Mouse (Mus musculus): ENCODE data around the gene Mapk10. TPM values are rescaled to one million over a fixed set of nuclear protein-coding genes. Genes with fewer than 3 reads are reported as not detected.

Mapk10 gene
- polyA plus RNA-seq, 1 experiment: 0.42 TPM

- WGBS: 84% methylated on average over 2 of the region's 2 CpGs
- no peak for DNase-seq (ENCODE audit: low read depth, low spot score)
Measured at GRCm38 (mm10) chr5:103085844-103086243, 125.3 kb downstream of the Mapk10 start.

- 65% methylated on average over 8 of the region's 8 CpGs for WGBS
- DNase-seq (ENCODE audit: low read depth, low spot score): no peak
Measured at GRCm38 (mm10) chr5:103075451-103075850, 135.7 kb downstream of the Mapk10 start.

GRCm38 (mm10) chr5:103072200-103072825, 138.8 kb downstream of the Mapk10 start:
- DNase-seq (ENCODE audit: low read depth, low spot score): no peak
- WGBS: 79% methylated on average over 6 of the region's 6 CpGs

GRCm38 (mm10) chr5:103071006-103071612, 140.0 kb downstream of the Mapk10 start:
- DNase-seq (ENCODE audit: low read depth, low spot score): no peak
- 80% methylated on average over 17 of the region's 17 CpGs for WGBS

GRCm38 (mm10) chr5:103050319-103050916, 160.7 kb downstream of the Mapk10 start:
- no peak for DNase-seq (ENCODE audit: low read depth, low spot score)
- 70% methylated on average over 8 of the region's 8 CpGs for WGBS

GRCm38 (mm10) chr5:103048011-103048410, 163.1 kb downstream of the Mapk10 start:
- no peak for DNase-seq (ENCODE audit: low read depth, low spot score)
- WGBS: 75% methylated on average over 4 of the region's 4 CpGs

GRCm38 (mm10) chr5:103037752-103038151, 173.4 kb downstream of the Mapk10 start:
- DNase-seq (ENCODE audit: low read depth, low spot score): no peak
- 59% methylated on average over 3 of the region's 3 CpGs for WGBS

- DNase-seq (ENCODE audit: low read depth, low spot score): no peak
- WGBS: 62% methylated on average over 13 of the region's 13 CpGs
Measured at GRCm38 (mm10) chr5:103028940-103029621, 182.1 kb downstream of the Mapk10 start.

GRCm38 (mm10) chr5:103022504-103023172, 188.5 kb downstream of the Mapk10 start:
- no peak for DNase-seq (ENCODE audit: low read depth, low spot score)
- WGBS: 62% methylated on average over 7 of the region's 7 CpGs

GRCm38 (mm10) chr5:103021479-103021878, 189.7 kb downstream of the Mapk10 start:
- no peak for DNase-seq (ENCODE audit: low read depth, low spot score)
- WGBS: 81% methylated on average over 8 of the region's 8 CpGs

- no peak for DNase-seq (ENCODE audit: low read depth, low spot score)
- 56% methylated on average over 3 of the region's 3 CpGs for WGBS
Measured at GRCm38 (mm10) chr5:103020954-103021353, 190.2 kb downstream of the Mapk10 start.

- no peak for DNase-seq (ENCODE audit: low read depth, low spot score)
- 85% methylated on average over 5 of the region's 5 CpGs for WGBS
Measured at GRCm38 (mm10) chr5:103020127-103020526, 191.0 kb downstream of the Mapk10 start.

- 75% methylated on average over 7 of the region's 7 CpGs for WGBS
- no peak for DNase-seq (ENCODE audit: low read depth, low spot score)
Measured at GRCm38 (mm10) chr5:103017637-103018036, 193.5 kb downstream of the Mapk10 start.

GRCm38 (mm10) chr5:103014309-103014708, 196.8 kb downstream of the Mapk10 start:
- 84% methylated on average over 4 of the region's 4 CpGs for WGBS
- no peak for DNase-seq (ENCODE audit: low read depth, low spot score)

- 82% methylated on average over 4 of the region's 4 CpGs for WGBS
- DNase-seq (ENCODE audit: low read depth, low spot score): no peak
Measured at GRCm38 (mm10) chr5:103008894-103009293, 202.2 kb downstream of the Mapk10 start.

- DNase-seq (ENCODE audit: low read depth, low spot score): no peak
- WGBS: 54% methylated on average over 7 of the region's 7 CpGs
Measured at GRCm38 (mm10) chr5:103002116-103002515, 209.0 kb downstream of the Mapk10 start.

GRCm38 (mm10) chr5:103000572-103000971, 210.6 kb downstream of the Mapk10 start:
- WGBS: 89% methylated on average over 6 of the region's 6 CpGs
- no peak for DNase-seq (ENCODE audit: low read depth, low spot score)

GRCm38 (mm10) chr5:102998524-102998923, 212.6 kb downstream of the Mapk10 start:
- no peak for DNase-seq (ENCODE audit: low read depth, low spot score)
- WGBS: 84% methylated on average over 7 of the region's 7 CpGs

GRCm38 (mm10) chr5:102997907-102998306, 213.2 kb downstream of the Mapk10 start:
- 89% methylated on average over 11 of the region's 11 CpGs for WGBS

GRCm38 (mm10) chr5:102996331-102996730, 214.8 kb downstream of the Mapk10 start:
- WGBS: 84% methylated on average over 7 of the region's 7 CpGs

More at GRCm38 (mm10) chr5:102997907-102998306, 213.2 kb downstream of the Mapk10 start:
- DNase-seq (ENCODE audit: low read depth, low spot score): no peak

More at GRCm38 (mm10) chr5:102996331-102996730, 214.8 kb downstream of the Mapk10 start:
- DNase-seq (ENCODE audit: low read depth, low spot score): no peak
